Mouse (Mus musculus): Measurements from ENCODE around the gene Lair1. TPM values are rescaled to one million over a fixed set of nuclear protein-coding genes. Genes with fewer than 3 reads are reported as not detected.

The Lair1 gene
- total RNA-seq, 1 experiment from 2014 or later: 1.2 TPM

GRCm38 (mm10) chr7:3962017-3962416, 101.0 kb downstream of the Lair1 start:
- DNase-seq: no peak

- DNase-seq: no peak
These were observed 105.6 kb downstream of the Lair1 start for GRCm38 (mm10) chr7:3957387-3957786.

Other genes starting within 250 kb of the Lair1 start
- 0.30 TPM in 1 of 2 replicates, not detected in the other for gene Gm15448, start 237.5 kb downstream of the Lair1 start, total RNA-seq (2021)
- 0.81 TPM in 1 of 2 replicates, not detected in the other for gene Pira2, start 218.2 kb downstream of the Lair1 start, total RNA-seq (2021)
- not detected in 2 replicates for gene Gm14548, start 165.1 kb downstream of the Lair1 start, total RNA-seq (2021)
- 0.24 and 0.48 TPM in 2 replicates for gene Lilra6, start 147.7 kb downstream of the Lair1 start, total RNA-seq (2021)
- gene Ttyh1, start 56.2 kb upstream of the Lair1 start, total RNA-seq (2021): 2.0 and 2.3 TPM in 2 replicates
- gene Leng8, start 73.8 kb upstream of the Lair1 start, total RNA-seq (2021): 131 and 169 TPM in 2 replicates
- 11.5 and 12.2 TPM in 2 replicates for gene Leng9, start 87.2 kb upstream of the Lair1 start, total RNA-seq (2021)
- 42.7 and 45.5 TPM in 2 replicates for gene Cdc42ep5, start 101.7 kb upstream of the Lair1 start, total RNA-seq (2021)
- 1.4 TPM in 2 replicates for gene Lilra5, start 174.6 kb upstream of the Lair1 start, total RNA-seq (2021)

Measured in adrenal gland, postnatal 25 days (tissue).